Mouse (Mus musculus) urinary bladder, postnatal 14 days (tissue): ENCODE results near the gene Trafd1.

ENCODE experiments used
- DNase-seq: peaks from one replicate; pipeline ENCODE4 v3.0.0; 2021; ENCODE audit warnings: low spot score

Gene Trafd1

GRCm38 (mm10) chr5:121385461-121386119, at the start of gene Trafd1:
TSS of gene Trafd1 (minus strand) at chr5:121385632.
- DNase-seq, result peak; percentile 96

DNA sequence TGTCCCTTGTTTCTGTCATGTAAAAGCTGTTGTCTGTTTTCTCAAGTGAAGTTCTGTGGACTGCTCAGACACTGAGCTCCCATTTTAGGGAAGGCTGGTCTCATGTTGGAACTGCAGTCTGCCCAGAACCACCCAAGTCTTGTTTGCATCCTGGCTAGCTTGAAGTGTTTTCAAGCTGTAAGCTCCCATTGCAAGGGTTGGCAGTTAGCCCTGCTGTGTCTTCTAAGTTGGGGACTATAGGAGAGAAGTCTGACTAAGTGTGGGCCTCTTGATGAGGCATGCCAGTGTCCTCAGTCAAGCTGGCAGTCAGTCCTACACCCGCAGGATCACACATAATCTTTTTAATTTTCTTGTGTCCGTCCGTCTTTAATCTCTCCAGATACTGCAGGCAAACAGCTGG, 43.5 kb upstream of the Trafd1 start:
- DNase-seq, result no peak

DNA sequence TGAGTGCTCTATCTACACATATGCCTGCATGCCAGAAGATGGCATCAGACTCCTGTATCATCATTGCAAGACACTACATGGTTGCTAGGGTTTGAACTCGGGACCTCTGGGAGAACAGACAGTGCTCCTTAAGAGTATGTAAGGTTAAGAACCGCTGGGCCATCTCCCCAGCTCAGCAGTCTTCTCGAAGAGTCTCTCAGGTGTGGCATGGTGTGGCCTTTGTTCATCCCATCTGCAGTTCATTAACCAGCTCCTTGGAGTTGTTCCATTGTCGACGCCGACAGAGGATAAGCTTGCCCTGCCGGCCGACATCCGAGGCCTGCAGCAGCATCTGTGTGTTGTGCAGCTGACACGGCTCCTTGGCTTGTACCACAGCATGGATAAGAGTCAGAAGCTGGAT, 37.9 kb upstream of the Trafd1 start:
- no peak for DNase-seq

DNA sequence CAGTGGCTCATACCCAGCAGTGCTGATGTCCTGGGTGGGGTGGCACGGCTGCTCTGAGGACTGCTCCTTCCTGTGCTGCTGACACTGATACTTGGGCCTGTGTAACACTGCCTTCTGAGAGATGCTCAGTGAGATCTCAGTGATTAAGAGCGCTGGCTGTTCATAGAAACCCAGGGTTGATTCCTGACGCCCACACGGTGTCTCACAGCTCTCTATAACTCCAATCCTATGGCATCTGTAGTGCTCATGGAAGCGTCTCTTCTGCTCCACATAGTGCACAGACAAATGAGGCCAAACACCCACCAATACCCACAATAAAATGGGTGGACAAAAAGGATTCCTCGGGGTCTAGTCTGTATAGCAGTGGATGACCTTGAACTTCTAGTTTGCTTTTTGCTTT, 37.4 kb upstream of the Trafd1 start:
- no peak for DNase-seq

DNA sequence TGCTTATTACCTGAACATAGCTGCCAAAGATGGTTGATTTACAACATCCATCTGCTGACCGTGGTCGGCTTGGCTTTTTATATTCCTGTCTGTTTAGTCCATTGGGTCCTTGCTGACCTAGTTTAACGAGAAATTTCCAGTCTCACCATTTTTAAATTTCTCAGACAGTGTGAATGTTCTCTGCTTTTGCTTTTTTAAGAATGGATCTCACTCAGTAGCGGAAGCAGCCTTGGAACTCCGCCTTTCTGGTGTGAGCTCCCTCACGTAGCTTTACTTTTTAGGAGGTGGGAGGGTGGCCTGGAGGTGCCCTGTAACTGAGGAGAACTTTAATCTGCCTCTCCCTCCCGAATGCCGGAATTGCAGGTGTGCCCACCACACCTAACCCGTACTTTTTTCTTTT, 35.3 kb upstream of the Trafd1 start:
- no peak for DNase-seq

DNA sequence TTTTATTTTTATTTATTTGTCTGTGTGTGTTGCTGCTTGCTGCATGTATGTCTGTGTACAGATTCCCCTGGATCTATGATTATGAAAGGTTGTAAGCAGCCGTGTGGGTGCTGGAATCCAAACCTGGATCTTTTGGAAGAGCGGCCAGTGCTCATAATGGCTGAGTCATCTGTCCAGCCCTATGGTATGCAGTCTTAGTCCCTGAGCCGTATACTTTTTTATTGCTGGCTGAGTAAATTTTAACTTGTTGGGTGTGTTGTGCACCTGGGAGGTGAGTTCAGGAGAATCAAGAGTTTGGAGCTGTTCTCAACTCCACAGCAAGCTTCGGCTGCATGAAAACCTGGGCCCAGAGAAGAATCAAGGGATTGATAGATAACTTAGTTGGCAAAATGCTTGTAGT, 25.5 kb upstream of the Trafd1 start:
- no peak for DNase-seq

GRCm38 (mm10) chr5:121407856-121408255, 22.4 kb upstream of the Trafd1 start:
- DNase-seq, result no peak

GRCm38 (mm10) chr5:121400849-121401248, 15.4 kb upstream of the Trafd1 start:
- no peak for DNase-seq

- DNase-seq, result no peak
Measured at GRCm38 (mm10) chr5:121400064-121400463, 14.6 kb upstream of the Trafd1 start.

DNA sequence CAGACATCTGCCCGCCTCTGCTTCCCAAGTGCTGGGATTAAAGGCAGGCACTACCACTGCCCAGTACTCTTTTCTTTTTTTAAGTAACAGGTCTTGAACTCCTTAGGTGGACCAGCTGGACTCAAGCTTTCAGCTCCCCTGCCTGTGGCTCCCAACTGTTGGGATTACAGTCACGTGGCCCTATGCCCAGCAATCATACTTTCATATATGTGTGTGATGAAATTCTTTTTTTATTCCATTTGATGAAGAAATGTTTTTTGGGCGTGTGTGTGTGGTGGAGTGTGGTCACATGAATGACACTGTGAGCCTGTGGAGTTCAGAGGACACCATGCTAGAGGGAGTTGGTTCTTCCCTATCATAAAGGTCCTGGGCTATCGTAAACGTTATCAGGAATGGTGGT, 14.1 kb upstream of the Trafd1 start:
- no peak for DNase-seq

GRCm38 (mm10) chr5:121398965-121399462, 13.6 kb upstream of the Trafd1 start:
- no peak for DNase-seq

DNA sequence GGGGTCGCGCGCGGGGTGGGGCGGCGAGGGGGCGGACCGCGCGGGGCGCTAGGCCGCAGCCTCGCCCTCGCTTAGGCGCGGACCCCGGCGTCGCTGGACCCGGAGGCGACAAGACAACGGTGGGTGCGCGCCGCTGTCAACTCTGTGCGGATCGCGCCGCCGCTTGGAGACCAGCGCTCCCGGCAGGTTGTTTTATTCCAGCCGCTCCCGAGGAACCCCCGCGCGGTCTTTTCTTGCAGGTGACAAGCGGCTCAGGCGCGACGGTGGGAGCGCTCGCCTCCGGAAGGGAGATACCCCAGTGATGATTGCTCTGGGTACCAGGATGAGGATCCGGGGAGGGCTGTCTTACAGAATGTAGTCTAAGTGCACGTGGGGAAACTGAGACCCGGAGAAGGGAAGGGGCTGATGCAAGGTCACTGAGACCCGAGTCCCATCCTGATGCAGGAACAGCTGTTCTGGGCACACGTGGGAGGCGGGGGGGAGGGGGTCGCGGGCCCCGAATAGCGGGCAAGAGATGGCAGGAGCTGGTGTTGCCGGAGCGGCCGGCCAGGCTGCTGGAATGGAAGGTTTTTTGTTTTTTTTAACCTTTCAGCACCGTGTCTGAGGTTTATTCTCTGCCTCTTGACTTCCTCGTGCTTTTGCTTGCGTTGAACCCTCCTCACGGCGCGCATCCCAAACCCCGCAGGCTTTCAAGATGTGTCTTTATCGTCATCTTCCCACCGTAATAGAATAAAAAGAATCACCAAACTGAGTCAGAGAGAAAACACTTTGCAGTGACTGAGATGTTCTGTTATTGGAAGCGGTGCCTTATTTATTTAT, 12.9 kb upstream of the Trafd1 start:
- no peak for DNase-seq

DNA sequence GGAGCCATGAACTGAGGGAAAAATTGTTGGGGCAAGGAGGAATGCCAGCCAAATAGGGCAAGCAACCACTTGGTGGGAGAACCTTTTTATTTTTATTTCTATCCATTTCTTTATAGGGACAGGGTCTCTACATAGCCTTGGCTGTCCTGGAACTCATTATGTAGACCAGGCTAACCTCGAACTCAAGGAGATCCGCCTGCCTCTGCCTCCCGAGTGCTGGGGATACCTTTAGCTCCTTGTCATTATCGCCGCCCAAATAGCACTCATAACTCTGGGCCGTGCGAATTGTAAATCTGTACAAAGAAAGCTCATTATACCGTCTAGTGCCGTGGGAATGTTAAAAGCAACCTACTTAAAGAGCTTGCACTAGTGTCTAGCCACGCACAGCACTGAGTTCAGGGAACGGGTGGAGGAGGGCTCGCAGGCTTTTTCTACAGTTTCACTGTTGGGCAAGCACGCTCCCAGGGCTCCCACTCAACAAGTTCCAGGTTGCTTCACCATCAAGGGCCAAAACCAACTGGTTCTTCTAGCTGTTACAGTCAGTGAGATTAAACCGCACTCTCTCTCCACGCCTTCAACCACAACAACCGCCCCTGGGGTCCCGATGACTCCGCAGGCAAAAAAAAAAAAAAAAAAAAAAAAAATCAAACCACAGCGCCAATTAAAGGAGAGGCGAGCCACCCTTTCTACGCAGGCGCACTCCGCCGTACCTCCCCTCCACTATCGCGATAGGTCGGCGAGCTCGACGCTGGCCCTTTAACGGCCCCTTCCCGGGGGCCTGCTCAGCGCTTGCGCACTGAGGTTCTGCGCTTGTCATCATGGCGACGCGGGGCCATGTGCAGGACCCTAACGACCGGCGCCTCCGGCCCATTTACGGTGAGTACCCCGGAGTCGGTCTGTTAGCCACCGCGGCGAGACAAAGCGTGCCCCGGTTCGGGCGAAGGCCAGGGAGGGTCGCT, 12.0 kb upstream of the Trafd1 start, which contains the start of gene Naa25:
Gene Naa25, plus strand, starts transcription at position 750 of the 959 bp plus-strand sequence.
- peak; percentile 97 for DNase-seq

- DNase-seq, result no peak
Measured at GRCm38 (mm10) chr5:121395621-121396020, 10.2 kb upstream of the Trafd1 start.

DNA sequence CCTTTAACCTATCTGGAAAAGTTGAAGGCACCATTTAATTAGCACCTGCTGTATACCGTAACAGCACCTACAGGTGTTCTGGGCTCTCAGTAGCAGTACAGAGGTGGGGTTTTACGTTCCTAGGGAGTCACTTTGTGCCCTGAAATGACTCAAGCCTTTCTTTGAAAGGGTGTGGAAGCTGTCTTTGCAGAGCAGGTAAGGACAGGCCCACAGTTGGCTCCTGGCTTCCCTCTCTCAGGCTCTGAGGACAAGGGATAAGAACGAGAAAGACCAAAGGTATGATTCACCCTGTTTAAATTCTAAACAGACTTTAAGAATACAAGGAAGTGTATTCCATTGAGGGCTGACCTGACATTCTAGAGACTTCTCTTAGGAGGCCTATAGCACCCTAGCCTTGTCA, 8.0 kb upstream of the Trafd1 start:
- DNase-seq, result peak; percentile 57

DNA sequence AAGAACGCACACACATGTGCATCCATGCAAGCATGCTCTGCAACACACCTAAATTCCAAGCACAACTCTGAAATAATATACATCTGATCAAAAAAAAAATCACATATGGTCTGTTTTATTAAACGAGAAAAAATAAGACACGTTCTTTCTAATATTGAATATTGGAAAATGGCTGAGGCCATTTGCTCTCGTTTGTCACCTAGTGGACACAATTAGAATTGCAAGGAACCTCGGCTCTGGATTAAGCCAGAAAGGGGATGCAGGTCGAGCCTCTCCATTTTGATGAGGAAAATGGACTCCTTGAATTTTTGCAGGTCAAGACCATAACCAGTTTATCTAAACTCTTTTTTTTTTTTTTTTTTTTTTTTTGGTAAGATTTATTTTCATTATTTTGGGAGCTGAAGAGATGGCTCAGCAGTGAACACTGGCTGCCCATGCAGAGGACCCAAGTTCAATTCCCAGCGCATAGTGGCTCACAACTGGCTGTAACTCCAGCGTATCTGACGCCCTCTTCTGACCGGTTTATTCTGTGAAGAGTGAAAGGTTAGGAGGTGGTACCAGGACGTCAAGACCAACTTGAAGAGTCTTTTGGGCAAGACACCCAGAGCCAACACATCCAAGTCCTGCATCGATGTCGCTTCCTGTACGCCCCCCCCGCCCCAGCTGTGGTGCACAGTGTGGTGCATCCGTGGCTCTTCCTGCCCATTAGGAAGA, 7.4 kb upstream of the Trafd1 start:
- DNase-seq, result peak; percentile 47

DNA sequence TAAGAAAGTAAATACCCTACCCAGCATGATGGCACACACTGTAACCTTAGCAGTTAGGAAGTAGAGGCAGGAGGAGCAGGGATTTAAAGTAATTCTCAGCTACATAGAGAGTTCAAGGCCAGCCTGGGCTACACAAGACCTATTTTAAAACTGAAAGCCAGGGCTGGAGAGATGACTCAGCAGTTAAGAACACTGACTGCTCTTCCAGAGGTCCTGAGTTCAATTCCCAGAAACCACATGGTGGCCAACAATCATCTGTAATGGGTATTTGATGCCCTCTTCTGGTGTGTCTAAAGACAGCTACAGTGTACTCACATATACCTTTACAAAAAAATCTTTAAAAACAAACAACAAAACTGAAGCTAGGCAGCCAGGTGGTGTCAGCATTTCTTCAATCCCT, 4.3 kb upstream of the Trafd1 start:
- DNase-seq, result no peak

DNA sequence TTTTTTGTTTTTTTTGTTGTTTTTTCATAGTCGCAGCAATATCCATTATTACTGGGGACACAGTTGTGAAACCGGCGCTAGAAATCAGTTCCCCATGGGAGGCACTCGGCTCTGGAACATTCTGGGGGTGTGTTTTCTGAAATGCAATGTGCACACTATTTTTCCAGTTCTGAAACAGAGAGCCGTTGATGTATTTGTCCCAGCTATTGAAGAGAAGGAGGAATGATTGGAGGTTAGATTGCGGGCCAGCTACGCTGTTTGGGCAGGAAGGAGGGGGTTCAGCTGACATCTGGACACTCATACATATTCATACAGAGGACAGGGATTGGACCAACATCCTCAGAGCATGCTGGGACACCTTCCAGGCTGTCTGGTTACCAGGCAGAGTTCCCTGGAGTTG, 3.7 kb upstream of the Trafd1 start:
- no peak for DNase-seq

DNA sequence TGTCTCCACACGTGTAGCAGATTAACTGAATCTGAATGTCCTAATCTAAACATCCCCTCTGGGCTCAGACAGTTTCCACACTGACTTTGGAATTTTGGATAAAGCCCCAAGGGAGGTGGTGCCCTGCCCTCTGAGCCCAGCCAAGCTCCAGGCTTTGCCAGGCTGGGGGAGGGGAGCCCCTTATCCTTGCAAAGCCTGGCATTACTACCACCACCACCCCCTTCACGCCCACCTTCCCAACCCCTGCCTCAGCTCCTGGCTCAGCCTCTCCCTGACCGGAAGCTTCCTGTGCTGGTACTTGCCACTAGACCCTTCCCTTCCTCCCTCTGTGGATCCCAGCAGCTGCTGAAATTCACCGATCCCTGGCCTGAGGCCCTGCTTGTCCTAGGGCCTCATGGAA, 1.7 kb upstream of the Trafd1 start:
- no peak for DNase-seq

- DNase-seq, result no peak
Measured at GRCm38 (mm10) chr5:121386120-121386909, 883 bp upstream of the Trafd1 start.
